Mouse (Mus musculus) heart, postnatal 36 days (tissue): ENCODE measurements around the gene Tsc22d4. TPM values are rescaled to one million over a fixed set of nuclear protein-coding genes. Genes with fewer than 3 reads are reported as not detected.

Experiments
- DNase-seq, 2 experiments: peaks; one replicate each; pipeline ENCODE4 v3.0.0; 2021 to 2022
- intact Hi-C: fragments of 180-260 bp; cut with DNase I; formaldehyde crosslinking; loops from one replicate; pipeline ENCODE4 v1.15.1; 2025
- total RNA-seq, 2 experiments: library from RNA; stranded (reverse); gene quantifications; 2 replicates each; pipeline ENCODE4 v1.2.3; 2021

Tsc22d4 gene
- total RNA-seq, 2 experiments from 2014 or later = 260 to 268 TPM

DNA sequence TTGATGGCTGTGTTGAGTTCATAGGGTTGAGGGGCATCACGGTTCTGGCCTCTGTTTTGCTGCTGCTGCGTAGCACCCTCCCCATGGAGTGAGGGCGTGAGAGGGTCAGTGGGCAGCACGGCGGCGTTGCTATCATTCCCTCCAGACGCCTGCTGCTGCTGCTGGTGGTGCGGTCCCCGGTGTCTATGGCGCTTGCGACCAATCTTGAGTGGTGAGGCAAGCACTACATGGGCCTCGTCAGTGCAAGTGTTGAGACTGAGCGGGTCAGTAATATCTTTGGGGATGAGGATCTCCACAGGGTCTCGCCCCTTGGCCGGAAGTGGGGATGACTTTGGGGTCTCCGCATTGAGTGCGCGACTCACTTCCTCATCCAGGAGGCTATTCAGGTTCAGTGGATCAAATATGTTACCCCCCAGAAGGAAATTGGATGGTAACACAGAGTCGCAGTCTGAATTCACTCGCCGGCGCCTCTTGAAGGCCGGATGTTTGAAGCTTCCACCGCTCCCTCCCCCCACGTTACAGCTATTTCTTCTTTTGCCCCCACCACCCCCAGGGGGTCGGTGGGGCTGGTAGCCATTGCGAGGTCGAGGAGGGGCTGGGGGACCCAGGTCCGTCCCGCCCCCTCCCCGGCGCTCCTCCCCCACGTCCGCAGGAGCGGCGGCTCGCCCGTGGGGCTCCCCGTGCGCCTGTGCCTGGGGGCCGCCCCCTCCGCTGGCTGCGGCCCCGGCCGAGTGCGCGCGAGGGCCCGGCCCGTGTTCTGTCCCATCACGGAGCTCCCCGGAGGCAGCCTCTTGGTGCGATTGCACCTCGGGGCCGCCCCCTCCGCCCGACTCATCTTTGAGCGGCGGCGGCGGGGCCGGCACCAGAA is 39.9 kb downstream of the Tsc22d4 start:
- peak; percentile 22 to 44 for DNase-seq
- intact Hi-C loops = no loop called here

DNA sequence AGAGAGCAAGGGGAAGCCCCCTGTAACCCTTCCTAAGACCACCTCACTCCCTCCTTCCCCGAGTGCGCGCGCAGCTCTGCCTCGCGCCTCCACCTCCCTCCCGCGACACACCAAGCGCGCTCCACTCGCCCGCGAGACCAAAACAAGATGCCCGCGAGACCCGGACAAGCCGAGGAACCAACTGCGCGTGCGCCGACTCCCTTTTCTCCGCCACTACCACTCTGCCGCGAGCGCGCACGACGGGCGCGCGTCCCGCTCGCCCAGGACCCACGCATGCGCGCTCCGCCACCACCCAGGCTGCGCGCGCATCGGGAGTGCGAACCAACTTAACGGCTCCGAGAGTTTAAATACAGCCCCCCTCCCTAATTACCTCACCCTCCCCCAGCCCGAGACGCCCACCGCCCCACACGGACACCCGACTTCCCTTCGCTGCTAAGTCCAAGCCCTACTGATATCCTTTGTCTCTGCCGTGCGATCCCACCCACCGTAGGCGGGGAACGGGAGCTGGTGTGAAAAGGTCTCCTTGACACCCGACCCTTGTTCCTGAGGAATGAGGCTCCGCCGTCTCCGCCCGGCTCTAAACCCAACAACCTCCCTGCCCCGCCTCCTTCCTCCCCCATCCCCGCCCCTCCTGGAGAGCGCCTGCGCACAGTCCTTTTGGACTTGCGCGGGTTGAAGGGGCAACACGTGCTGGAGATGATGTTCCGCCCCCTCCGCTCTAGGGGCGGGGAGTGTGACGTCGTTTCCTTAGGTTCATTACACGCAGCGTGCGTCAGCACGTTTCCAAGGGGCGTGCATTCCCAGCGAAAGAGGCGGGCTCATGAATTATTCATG is 40.8 kb downstream of the Tsc22d4 start:
- intact Hi-C loops = no loop called here

DNA sequence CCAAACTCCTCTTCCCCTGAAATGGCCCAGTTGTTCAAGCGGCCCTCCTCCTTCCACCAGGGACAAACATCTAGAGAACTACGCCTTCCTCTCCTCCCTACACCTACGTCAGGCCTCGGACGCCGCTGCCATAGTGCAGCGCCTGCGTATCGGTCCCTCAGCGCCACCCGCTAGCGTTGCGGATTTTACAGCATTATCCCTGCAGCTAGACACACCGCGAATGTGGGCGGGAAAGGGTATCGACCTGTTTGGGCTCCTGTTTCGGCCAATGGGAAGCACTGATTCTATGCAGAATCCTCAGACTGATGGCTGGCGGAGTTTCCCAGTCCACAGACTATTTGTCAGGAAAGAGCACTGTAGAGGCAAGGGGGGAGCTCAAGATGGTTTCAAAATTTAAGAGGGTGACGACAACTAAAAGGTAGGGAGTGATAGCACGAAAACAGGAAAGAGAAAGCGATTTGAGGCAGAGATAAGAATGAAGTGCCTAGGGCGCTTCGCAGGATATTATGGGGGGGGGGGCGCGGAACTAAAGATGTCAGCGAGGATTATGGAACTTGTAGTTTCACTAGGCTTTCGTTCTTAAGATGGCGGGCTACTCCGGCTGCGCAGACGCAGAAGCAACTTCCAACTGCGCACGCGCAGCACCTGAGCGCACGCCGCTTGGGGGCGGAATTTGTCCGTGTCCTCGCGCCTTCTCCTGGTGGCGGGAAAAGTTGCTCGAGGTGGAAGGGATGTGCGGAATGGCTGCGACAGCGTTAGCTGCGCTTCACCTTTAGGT is 41.8 kb downstream of the Tsc22d4 start, which contains the start of the genes Mepce and Zcwpw1:
Mepce (minus strand) TSS at position 505 of the 778 bp plus-strand sequence.
Zcwpw1 (plus strand) TSS at position 648 of the 778 bp plus-strand sequence.
- peak; percentile 97 to 98 for DNase-seq
- intact Hi-C loops = no loop called here

More for the DNA sequence above, 40.8 kb downstream of the Tsc22d4 start:
- DNase-seq = peak; percentile 98

GRCm38 (mm10) chr5:137788171-137788570 is 42.6 kb downstream of the Tsc22d4 start:
- intact Hi-C loops = no loop called here

DNA sequence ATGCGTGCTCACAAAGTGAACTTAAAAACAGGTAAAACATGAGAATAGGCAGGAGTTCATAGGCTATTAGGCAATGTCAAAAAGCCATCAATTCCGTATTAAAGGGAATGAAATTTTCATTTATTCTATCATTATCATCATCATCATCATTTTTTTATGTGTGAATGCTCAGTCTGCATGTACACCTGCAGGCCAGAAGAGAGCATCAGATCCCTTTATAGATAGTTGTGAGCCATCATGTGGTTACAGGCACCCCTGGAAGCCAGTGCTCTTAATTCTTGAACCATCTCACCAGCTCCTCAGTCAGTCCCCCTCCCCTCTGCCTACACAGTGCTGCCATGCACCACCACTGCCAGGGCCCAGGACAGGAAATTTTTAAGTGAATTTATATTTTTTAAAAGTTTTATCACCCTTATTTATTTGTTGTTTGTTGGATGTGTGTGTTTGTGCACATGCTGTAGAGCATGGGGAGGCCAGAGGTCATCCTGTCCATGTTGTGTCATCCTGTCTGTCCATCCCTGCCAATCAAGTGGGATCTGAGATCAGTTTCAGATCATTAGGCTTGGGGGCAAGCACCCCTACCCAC is 43.5 kb downstream of the Tsc22d4 start:
- DNase-seq = no peak
- intact Hi-C loops = no loop called here

More at GRCm38 (mm10) chr5:137788171-137788570, 42.6 kb downstream of the Tsc22d4 start:
- DNase-seq = no peak

GRCm38 (mm10) chr5:137791553-137791952 is 46.0 kb downstream of the Tsc22d4 start:
- intact Hi-C loops = loop anchor here (1.0 to 5.0 kb wide), 3 partner anchors 87 to 366 kb away; partner anchors contain the start of gene Zfp113
- DNase-seq = no peak

- DNase-seq = no peak
- intact Hi-C loops = no loop called here
Observed at GRCm38 (mm10) chr5:137796606-137797005, 51.1 kb downstream of the Tsc22d4 start.

DNA sequence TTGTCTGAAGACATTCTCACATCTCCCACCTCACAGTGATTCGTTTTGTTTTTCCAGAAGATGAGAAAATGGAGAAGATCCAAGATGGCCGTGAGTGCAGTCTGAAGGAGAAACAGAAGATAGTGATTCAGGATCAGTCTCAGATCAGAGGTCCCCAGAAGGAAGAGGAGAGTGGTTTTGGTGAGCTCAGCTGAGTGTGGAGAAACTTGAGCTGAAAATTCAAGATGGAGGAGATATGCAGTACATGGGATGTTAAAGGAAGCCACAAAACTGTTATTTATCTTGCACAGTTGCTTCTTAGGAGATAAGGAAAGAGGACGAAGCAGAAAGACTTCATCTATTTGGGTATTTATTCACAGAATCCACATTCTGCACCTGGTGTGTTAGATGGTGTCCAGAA is 55.4 kb downstream of the Tsc22d4 start:
- intact Hi-C loops = no loop called here
- DNase-seq = no peak

DNA sequence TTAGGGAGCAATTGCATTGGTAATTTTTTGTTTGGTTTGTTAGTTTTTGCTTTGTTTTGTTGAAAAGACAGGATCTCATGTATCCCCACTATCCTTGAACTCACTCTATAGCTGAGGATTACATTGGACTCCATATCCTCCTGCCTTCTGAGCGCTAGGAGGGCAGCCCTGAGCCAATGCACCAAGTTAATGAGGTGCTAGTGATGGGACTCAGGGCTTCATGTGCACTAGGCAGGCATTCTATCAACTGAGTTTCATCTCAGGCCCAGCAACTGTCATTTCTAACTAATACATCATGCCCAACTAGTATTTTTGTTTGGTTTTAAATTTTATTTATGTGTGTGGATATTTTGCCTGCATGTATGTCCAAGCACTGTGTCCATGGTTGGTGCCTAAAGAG is 60.6 kb downstream of the Tsc22d4 start:
- intact Hi-C loops = no loop called here
- no peak for DNase-seq

GRCm38 (mm10) chr5:137808316-137808715 is 62.8 kb downstream of the Tsc22d4 start:
- no peak for DNase-seq
- intact Hi-C loops = no loop called here

GRCm38 (mm10) chr5:137817466-137818222 is 72.1 kb downstream of the Tsc22d4 start:
- intact Hi-C loops = no loop called here
- DNase-seq = no peak

Other genes with a start within 250 kb of the Tsc22d4 start
- gene Pop7, start 243.2 kb upstream of the Tsc22d4 start, total RNA-seq = 10 to 100 TPM; 13.1 to 14.1 TPM
- gene Gigyf1, start 227.2 kb upstream of the Tsc22d4 start, total RNA-seq = 10 to 100 TPM; 29.5 to 35.4 TPM
- not detected for gene Epo, start 212.5 kb upstream of the Tsc22d4 start, total RNA-seq
- gene Gnb2, start 212.2 kb upstream of the Tsc22d4 start, total RNA-seq = 100 to 1,000 TPM; 245 to 248 TPM
- gene Actl6b, start 192.2 kb upstream of the Tsc22d4 start, total RNA-seq = not detected
- not detected for gene Tfr2, start 175.9 kb upstream of the Tsc22d4 start, total RNA-seq
- gene Mospd3, start 144.7 kb upstream of the Tsc22d4 start, total RNA-seq = 10 to 100 TPM; 16.5 to 16.8 TPM
- gene Pcolce, start 131.9 kb upstream of the Tsc22d4 start, total RNA-seq = 10 to 100 TPM; 58.1 to 65.1 TPM
- under 1 TPM; 0.16 to 0.31 TPM for gene Fbxo24, start 116.7 kb upstream of the Tsc22d4 start, total RNA-seq
- 10 to 100 TPM; 18.4 to 20.5 TPM for gene Lrch4, start 116.6 kb upstream of the Tsc22d4 start, total RNA-seq
- gene Gm20605, start 116.6 kb upstream of the Tsc22d4 start, total RNA-seq = 1 to 10 TPM; 3.9 to 4.9 TPM
- 1 to 10 TPM; 1.2 to 1.7 TPM for gene Sap25, start 104.4 kb upstream of the Tsc22d4 start, total RNA-seq
- under 1 TPM; 0.14 to 0.75 TPM for gene Irs3, start 100.0 kb upstream of the Tsc22d4 start, total RNA-seq
- gene Agfg2, start 61.0 kb upstream of the Tsc22d4 start, total RNA-seq = 10 to 100 TPM; 11.6 to 18.3 TPM
- 1 to 10 TPM in 1 of 2 experiments, under 1 TPM in 1; 0.81 to 1.1 TPM for gene Nyap1, start 4.1 kb upstream of the Tsc22d4 start, total RNA-seq
- 10 to 100 TPM; 10.7 to 12.3 TPM for gene Ppp1r35, start 33.1 kb downstream of the Tsc22d4 start, total RNA-seq
- gene Mepce, start 41.9 kb downstream of the Tsc22d4 start, total RNA-seq = 10 to 100 TPM; 25.6 to 35.3 TPM
- gene Zcwpw1, start 42.1 kb downstream of the Tsc22d4 start, total RNA-seq = under 1 TPM; 0.36 to 0.49 TPM
- 1 to 10 TPM; 3.2 TPM for gene Pilra, start 90.6 kb downstream of the Tsc22d4 start, total RNA-seq
- gene Pilrb1, start 112.4 kb downstream of the Tsc22d4 start, total RNA-seq = 1 to 10 TPM; 1.1 to 1.2 TPM
- 1 to 10 TPM in 1 of 2 experiments, under 1 TPM in 1; 0.80 to 1.0 TPM for gene Pilrb2, start 126.1 kb downstream of the Tsc22d4 start, total RNA-seq
- gene Cyp3a13, start 175.9 kb downstream of the Tsc22d4 start, total RNA-seq = under 1 TPM; 0.19 to 0.28 TPM
- gene Gjc3, start 217.4 kb downstream of the Tsc22d4 start, total RNA-seq = under 1 TPM; 0.33 to 0.35 TPM
- gene Azgp1, start 235.8 kb downstream of the Tsc22d4 start, total RNA-seq = not detected